Mouse (Mus musculus) testis, adult 2 months (tissue): ENCODE results near the gene Polm.

Experiments
- CTCF ChIP-seq: fragments of 200-500 bp; IDR thresholded peaks from 2 replicates; pipeline ENCODE4 v1.5.1; 2012; ENCODE audit warnings: low read depth, mild to moderate bottlenecking, inconsistent platforms, low read length, moderate library complexity; ENCODE audit not compliant: control insufficient read depth, insufficient read depth, insufficient replicate concordance
- POLR2A ChIP-seq: fragments of 200-500 bp; IDR thresholded peaks from 2 replicates; pipeline ENCODE4 v1.6.1; 2012; ENCODE audit warnings: low read depth, mild to moderate bottlenecking, inconsistent platforms, low read length, moderate library complexity; ENCODE audit not compliant: control insufficient read depth

- TF ChIP-seq CTCF (no peak), POLR2A (no peak)
Observed at GRCm38 (mm10) chr11:5877421-5877820, 39.6 kb upstream of the Polm start.
